Mouse (Mus musculus) heart, postnatal 0 days (tissue): Measurements from ENCODE around the gene Pxk. TPM values are rescaled to one million over a fixed set of nuclear protein-coding genes. Genes with fewer than 3 reads are reported as not detected.

ENCODE experiments used
- ATAC-seq: fragments of 200-750 bp; cut with Nextera tagmentation; 2 replicates; pipeline ENCODE4 v1.8.0; 2017; ENCODE audit warnings: low read depth, moderate number of reproducible peaks, moderate library complexity; ENCODE audit not compliant: insufficient read depth
- DNase-seq: peaks from one replicate; pipeline ENCODE4 v3.0.0-alpha.2; 2016; ENCODE audit warnings: low spot score
- H3K27ac ChIP-seq: fragments of 300-500 bp; sonication (generic); 2 replicates; pipeline ENCODE4 v1.5.1; 2014; ENCODE audit warnings: low read depth, mild to moderate bottlenecking
- H3K27me3 ChIP-seq: fragments of 300-500 bp; sonication (generic); 2 replicates; pipeline ENCODE4 v1.6.1; 2014; ENCODE audit warnings: low read length, mixed read lengths; ENCODE audit not compliant: control insufficient read depth, insufficient read depth
- H3K36me3 ChIP-seq: fragments of 300-500 bp; sonication (generic); replicated peaks from 2 replicates; pipeline ENCODE4 v1.6.1; 2014; ENCODE audit warnings: low read length, mixed read lengths; ENCODE audit not compliant: control insufficient read depth, insufficient read depth
- H3K4me1 ChIP-seq: fragments of 300-500 bp; sonication (generic); 2 replicates; pipeline ENCODE4 v1.6.1; 2014; ENCODE audit warnings: antibody characterized with exemption; ENCODE audit not compliant: control insufficient read depth, insufficient read depth
- H3K4me2 ChIP-seq: fragments of 300-500 bp; sonication (generic); 2 replicates; pipeline ENCODE4 v1.6.1; 2014; ENCODE audit warnings: low read depth, mild to moderate bottlenecking, low read length, moderate library complexity
- H3K4me3 ChIP-seq: fragments of 300-500 bp; sonication (generic); 2 replicates; pipeline ENCODE4 v1.5.1; 2014; ENCODE audit warnings: low read depth, low read length
- H3K9ac ChIP-seq: fragments of 300-500 bp; sonication (generic); replicated peaks from 2 replicates; pipeline ENCODE4 v1.6.1; 2014; ENCODE audit warnings: low read depth, low read length, mixed read lengths
- H3K9me3 ChIP-seq: fragments of 300-500 bp; sonication (generic); replicated peaks from 2 replicates; pipeline ENCODE4 v1.6.1; 2016; ENCODE audit warnings: low read length; ENCODE audit not compliant: control insufficient read depth
- CTCF ChIP-seq: IDR thresholded peaks from 2 replicates; pipeline ENCODE4 v1.5.1; 2016; ENCODE audit warnings: antibody characterized with exemption, control low read depth, low read depth
- EP300 ChIP-seq: IDR thresholded peaks from 2 replicates; pipeline ENCODE4 v1.6.1; 2016; ENCODE audit warnings: antibody characterized with exemption, low read depth
- WGBS: fragments of 180-500 bp; shearing (Covaris S2); extraction: QIAGEN DNeasy Blood & Tissue Kit; methylation state at CpG from one replicate; pipeline ENCODE4 v1.1.7; 2014; 5-methylcytosine and 5-hydroxymethylcytosine counted together
- polyA plus RNA-seq: library from polyadenylated mRNA; unstranded; fragments of >200 nt; fragmentation: Nextera tagmentation; extraction: Ambion mirVana; gene quantifications from 2 replicates; pipeline ENCODE4 v1.2.1, GENCODE M21; 2015
- total RNA-seq: library from RNA; depleted of rRNA; stranded (reverse); fragments of >200 nt; gene quantifications from 2 replicates; pipeline ENCODE4 v1.2.3, GENCODE M21; 2014; ENCODE audit warnings: low replicate concordance

The Pxk gene
- total and polyA plus RNA-seq, 2 experiments from 2014 or later: 14.5 to 26.2 TPM

GRCm38 (mm10) chr14:8080165-8080679 lies 17.8 kb upstream of the Pxk start, which contains the start of gene Rpp14:
Gene Rpp14, plus strand, starts transcription at chr14:8080367.
- peak; percentile 62; the same call in 1 of the 2 replicates for TF ChIP-seq EP300
- peak; percentile 96 for TF ChIP-seq CTCF
- Histone ChIP-seq H3K36me3 (peaks cover 25% of the 10 kb centered on the region), H3K27ac (peak within 1 kb of the TSS; percentile 99), H3K27me3 (no peaks in the 10 kb centered on the region), H3K4me1 (0 out of 2 replicates have a peak, but pooled peaks cover 14% of the 10 kb centered on the region), H3K4me3 (peak within 1 kb of the TSS; percentile 64), H3K9me3 (no peaks in the 10 kb centered on the region), H3K4me2 (peak within 1 kb of the TSS; percentile 87), H3K9ac (peak within 1 kb of the TSS; percentile 68)
- DNase-seq: peak; percentile 95
- peak; percentile 96 for ATAC-seq
- under 1% methylated on average over 47 of the region's 47 CpGs for WGBS

DNA sequence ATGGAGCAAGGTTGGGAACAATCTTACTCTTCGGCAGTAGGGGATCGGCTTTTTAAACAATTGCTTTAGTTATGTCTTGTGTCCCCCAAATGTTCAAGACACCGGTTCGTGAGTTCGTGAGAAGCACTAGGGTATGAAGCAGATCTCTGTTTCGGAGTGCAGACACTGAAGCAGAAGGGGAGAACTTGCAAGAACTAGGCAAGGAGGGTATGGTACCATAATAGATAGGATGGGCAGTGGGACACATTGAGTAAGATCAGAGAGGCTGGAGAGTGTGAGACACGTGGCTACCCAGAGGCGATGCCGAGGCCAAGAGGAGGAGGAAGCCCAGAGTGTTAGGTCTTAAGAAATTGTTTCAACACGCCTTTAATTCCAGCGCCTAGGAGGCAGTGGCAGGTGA lies 17.3 kb upstream of the Pxk start:
- Histone ChIP-seq H3K9ac (peak overlapping the region; percentile 68), H3K27me3 (no peaks in the 10 kb centered on the region), H3K9me3 (no peaks in the 10 kb centered on the region), H3K36me3 (peaks cover 30% of the 10 kb centered on the region), H3K4me2 (peak overlapping the region; percentile 87), H3K4me3 (peak overlapping the region; percentile 64), H3K4me1 (0 out of 2 replicates have a peak, but pooled peaks cover 14% of the 10 kb centered on the region), H3K27ac (peak overlapping the region; percentile 99)
- TF ChIP-seq CTCF: no peak
- no peak for TF ChIP-seq EP300
- no peak for DNase-seq
- ATAC-seq: peak; percentile 31; the same call in 1 of the 2 replicates
- 4% methylated on average over 11 of the region's 11 CpGs for WGBS

GRCm38 (mm10) chr14:8082949-8083348 lies 15.1 kb upstream of the Pxk start:
- Histone ChIP-seq H3K9me3 (no peaks in the 10 kb centered on the region), H3K4me2 (no peak overlapping the region), H3K4me3 (no peak overlapping the region), H3K9ac (no peak overlapping the region), H3K27ac (no peak overlapping the region), H3K36me3 (peaks cover 42% of the 10 kb centered on the region), H3K4me1 (0 out of 2 replicates have a peak, but pooled peaks cover 14% of the 10 kb centered on the region), H3K27me3 (no peaks in the 10 kb centered on the region)
- ATAC-seq (no peak), DNase-seq (no peak)
- 100% methylated on average over 1 of the region's 1 CpGs for WGBS
- TF ChIP-seq CTCF (no peak), EP300 (no peak)

DNA sequence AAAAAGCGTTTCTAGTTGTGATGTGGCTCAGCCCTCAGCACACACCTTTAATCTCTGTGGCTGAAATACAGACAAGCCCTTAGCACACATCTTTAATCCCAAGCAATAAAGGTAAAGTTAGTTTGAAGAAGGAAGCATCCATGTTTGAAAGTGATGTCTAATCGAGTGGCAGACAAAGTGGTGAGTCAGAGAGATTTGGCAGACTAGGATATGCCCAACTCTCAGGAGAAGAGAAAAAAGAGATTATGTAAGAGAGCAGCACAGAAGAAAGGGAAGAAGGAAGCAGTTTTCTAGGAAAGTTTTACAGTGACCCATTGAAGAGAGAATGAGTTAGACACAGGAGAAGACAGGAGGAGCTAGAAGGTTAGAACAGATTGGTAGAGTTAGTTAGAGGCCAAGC lies 9.0 kb upstream of the Pxk start:
- H3K9me3 ChIP-seq: no peaks in the 10 kb centered on the region
- H3K4me2 ChIP-seq: no peak overlapping the region
- peaks cover 61% of the 10 kb centered on the region for H3K36me3 ChIP-seq
- ATAC-seq: no peak
- no peak overlapping the region for H3K9ac ChIP-seq
- no peaks in the 10 kb centered on the region for H3K4me1 ChIP-seq
- WGBS: 85% methylated on average over 2 of the region's 2 CpGs
- no peak overlapping the region for H3K27ac ChIP-seq
- H3K27me3 ChIP-seq: no peaks in the 10 kb centered on the region
- no peak overlapping the region for H3K4me3 ChIP-seq
- no peak for DNase-seq
- no peak for TF ChIP-seq EP300

GRCm38 (mm10) chr14:8092573-8092972 lies 5.4 kb upstream of the Pxk start:
- TF ChIP-seq EP300: no peak
- TF ChIP-seq CTCF: peak; percentile 57
- Histone ChIP-seq H3K4me1 (no peaks in the 10 kb centered on the region; the same call in 1 of the 2 replicates), H3K27me3 (no peaks in the 10 kb centered on the region), H3K4me2 (no peak overlapping the region), H3K4me3 (no peak overlapping the region), H3K9ac (no peak overlapping the region), H3K27ac (no peak overlapping the region), H3K9me3 (no peaks in the 10 kb centered on the region), H3K36me3 (peaks cover 35% of the 10 kb centered on the region)
- 86% methylated on average over 2 of the region's 2 CpGs for WGBS
- DNase-seq: peak; percentile 75
- no peak for ATAC-seq

DNA sequence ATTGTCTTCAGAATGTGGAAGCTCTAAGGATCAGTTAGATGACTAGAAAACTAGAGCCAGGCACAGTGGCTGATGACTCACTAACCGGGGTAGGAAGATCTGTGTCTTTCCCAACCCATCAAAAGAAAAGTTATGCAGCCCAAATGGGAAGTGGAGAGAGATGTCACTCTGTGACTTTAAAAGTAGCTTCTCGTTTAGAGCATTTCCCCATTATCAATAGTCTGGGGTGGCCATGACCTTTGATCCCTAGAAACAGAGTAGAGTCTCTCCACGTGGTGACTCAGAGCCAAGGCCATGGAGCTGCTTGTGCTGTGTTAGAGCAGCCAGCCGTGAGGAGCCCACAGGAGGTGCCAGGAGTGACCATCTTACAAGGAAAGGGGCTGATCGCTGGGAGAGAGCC lies 4.6 kb upstream of the Pxk start:
- no peak overlapping the region for H3K27ac ChIP-seq
- H3K4me1 ChIP-seq: no peaks in the 10 kb centered on the region; the same call in 1 of the 2 replicates
- no peaks in the 10 kb centered on the region for H3K27me3 ChIP-seq
- 51% methylated on average over 5 of the region's 5 CpGs for WGBS
- peaks cover 30% of the 10 kb centered on the region for H3K36me3 ChIP-seq
- TF ChIP-seq CTCF: no peak
- no peak for TF ChIP-seq EP300
- ATAC-seq (no peak), DNase-seq (no peak)
- H3K9ac ChIP-seq: no peak overlapping the region
- no peaks in the 10 kb centered on the region for H3K9me3 ChIP-seq
- H3K4me3 ChIP-seq: no peak overlapping the region
- H3K4me2 ChIP-seq: no peak overlapping the region
